Mouse (Mus musculus): ENCODE measurements around the gene Abca13. TPM values are rescaled to one million over a fixed set of nuclear protein-coding genes. Genes with fewer than 3 reads are reported as not detected.
A peak's percentile ranks its signal among the peaks of the same experiment; 100 is the strongest.
"Not testable (repeated sequence)": the region's sequence is repeated elsewhere in the genome, so short reads cannot be mapped to it uniquely, and the experiment has no call there.

The Abca13 gene
- polyA plus RNA-seq, 2 experiments = 0.10 to 0.11 TPM

DNA sequence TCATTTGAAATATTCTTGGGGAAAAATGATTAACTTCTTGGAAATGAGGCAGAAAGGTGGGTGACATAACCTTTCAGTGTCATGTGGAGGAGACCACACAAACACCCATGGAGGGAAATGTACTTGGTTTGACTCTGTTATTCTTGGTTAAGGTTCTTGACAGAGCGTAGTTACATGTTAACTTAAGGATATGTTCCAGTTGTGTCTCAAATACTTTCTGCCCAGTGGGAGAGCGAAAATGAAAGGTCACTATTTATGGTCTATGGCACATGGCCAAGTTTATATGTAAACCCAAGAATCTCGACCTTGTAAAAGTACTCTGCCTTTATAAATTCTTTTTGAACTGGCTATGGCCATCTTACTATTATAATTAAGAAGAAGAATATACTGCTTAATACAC is 31.8 kb upstream of the Abca13 start:
- Histone ChIP-seq H3K4me1 (replicated peaks; ENCODE audit: control insufficient read depth in 2 of 2, insufficient read depth in 2 of 2, low read length in 1 of 2) (no peaks in the 10 kb centered on the region), H3K27me3 (ENCODE audit: control insufficient read depth, insufficient read depth, low read length) (no peaks in the 10 kb centered on the region), H3K36me3 (replicated peaks; ENCODE audit: control insufficient read depth, insufficient read depth, low read depth) (no peaks in the 10 kb centered on the region), H3K4me2 (ENCODE audit: low read depth) (no peak overlapping the region), H3K27ac (no peak overlapping the region), H3K4me3 (ENCODE audit: insufficient read depth in 1 of 2, low read depth in 2 of 2, low read length in 2 of 2) (no peak overlapping the region), H3K9me3 (ENCODE audit: control insufficient read depth, low read length) (no peaks in the 10 kb centered on the region), H3K9ac (replicated peaks) (no peak overlapping the region)
- DNase-seq (ENCODE audit: low read depth in 3 of 3, low spot score in 3 of 3) = no peak
- ATAC-seq (ENCODE audit: insufficient read depth) = no peak
- 50% methylated on average over 3 of the region's 3 CpGs for WGBS (ENCODE audit: insufficient replicate concordance)
- no peak for TF ChIP-seq CTCF (IDR thresholded peaks at IDR 0.05; ENCODE audit: low read depth)
- TF ChIP-seq EP300 (IDR thresholded peaks at IDR 0.05; ENCODE audit: low read depth) = no peak

- no peak for TF ChIP-seq EP300 (IDR thresholded peaks at IDR 0.05; ENCODE audit: low read depth)
- TF ChIP-seq CTCF (IDR thresholded peaks at IDR 0.05; ENCODE audit: low read depth) = no peak
- Histone ChIP-seq H3K9ac (replicated peaks) (no peak overlapping the region), H3K9me3 (ENCODE audit: control insufficient read depth, low read length) (no peaks in the 10 kb centered on the region), H3K4me2 (ENCODE audit: low read depth) (no peak overlapping the region), H3K27me3 (ENCODE audit: control insufficient read depth, insufficient read depth, low read length) (no peaks in the 10 kb centered on the region), H3K27ac (no peak overlapping the region), H3K36me3 (replicated peaks; ENCODE audit: control insufficient read depth, insufficient read depth, low read depth) (no peaks in the 10 kb centered on the region), H3K4me3 (ENCODE audit: insufficient read depth in 1 of 2, low read depth in 2 of 2, low read length in 2 of 2) (no peak overlapping the region), H3K4me1 (replicated peaks; ENCODE audit: control insufficient read depth in 2 of 2, insufficient read depth in 2 of 2, low read length in 1 of 2) (no peaks in the 10 kb centered on the region)
- ATAC-seq (ENCODE audit: insufficient read depth) (no peak), DNase-seq (ENCODE audit: low read depth in 3 of 3, low spot score in 3 of 3) (no peak)
- 81% methylated on average over 2 of the region's 2 CpGs for WGBS (ENCODE audit: insufficient replicate concordance)
Measured at GRCm38 (mm10) chr11:9167331-9167730, 24.4 kb upstream of the Abca13 start.

- ATAC-seq (ENCODE audit: insufficient read depth) (no peak), DNase-seq (ENCODE audit: low read depth in 3 of 3, low spot score in 3 of 3) (no peak)
- 49% methylated on average over 1 of the region's 1 CpGs for WGBS (ENCODE audit: insufficient replicate concordance)
- H3K9me3 ChIP-seq (ENCODE audit: control insufficient read depth, low read length) = no peaks in the 10 kb centered on the region
- no peaks in the 10 kb centered on the region for H3K4me1 ChIP-seq (replicated peaks; ENCODE audit: control insufficient read depth in 2 of 2, insufficient read depth in 2 of 2, low read length in 1 of 2)
- no peak overlapping the region for H3K4me3 ChIP-seq (ENCODE audit: insufficient read depth in 1 of 2, low read depth in 2 of 2, low read length in 2 of 2)
- H3K4me2 ChIP-seq (ENCODE audit: low read depth) = no peak overlapping the region
- H3K27ac ChIP-seq = no peak overlapping the region
- TF ChIP-seq EP300 (IDR thresholded peaks at IDR 0.05; ENCODE audit: low read depth) = no peak
- TF ChIP-seq CTCF (IDR thresholded peaks at IDR 0.05; ENCODE audit: low read depth) = no peak
- H3K27me3 ChIP-seq (ENCODE audit: control insufficient read depth, insufficient read depth, low read length) = no peaks in the 10 kb centered on the region
- no peak overlapping the region for H3K9ac ChIP-seq (replicated peaks)
- H3K36me3 ChIP-seq (replicated peaks; ENCODE audit: control insufficient read depth, insufficient read depth, low read depth) = no peaks in the 10 kb centered on the region
Measured at GRCm38 (mm10) chr11:9181477-9181876, 10.3 kb upstream of the Abca13 start.

GRCm38 (mm10) chr11:9189471-9189870 is 2.3 kb upstream of the Abca13 start:
- ATAC-seq (ENCODE audit: insufficient read depth); H3K27me3 ChIP-seq (ENCODE audit: control insufficient read depth, insufficient read depth, low read length); DNase-seq (ENCODE audit: low read depth in 3 of 3, low spot score in 3 of 3): not testable (repeated sequence)

DNA sequence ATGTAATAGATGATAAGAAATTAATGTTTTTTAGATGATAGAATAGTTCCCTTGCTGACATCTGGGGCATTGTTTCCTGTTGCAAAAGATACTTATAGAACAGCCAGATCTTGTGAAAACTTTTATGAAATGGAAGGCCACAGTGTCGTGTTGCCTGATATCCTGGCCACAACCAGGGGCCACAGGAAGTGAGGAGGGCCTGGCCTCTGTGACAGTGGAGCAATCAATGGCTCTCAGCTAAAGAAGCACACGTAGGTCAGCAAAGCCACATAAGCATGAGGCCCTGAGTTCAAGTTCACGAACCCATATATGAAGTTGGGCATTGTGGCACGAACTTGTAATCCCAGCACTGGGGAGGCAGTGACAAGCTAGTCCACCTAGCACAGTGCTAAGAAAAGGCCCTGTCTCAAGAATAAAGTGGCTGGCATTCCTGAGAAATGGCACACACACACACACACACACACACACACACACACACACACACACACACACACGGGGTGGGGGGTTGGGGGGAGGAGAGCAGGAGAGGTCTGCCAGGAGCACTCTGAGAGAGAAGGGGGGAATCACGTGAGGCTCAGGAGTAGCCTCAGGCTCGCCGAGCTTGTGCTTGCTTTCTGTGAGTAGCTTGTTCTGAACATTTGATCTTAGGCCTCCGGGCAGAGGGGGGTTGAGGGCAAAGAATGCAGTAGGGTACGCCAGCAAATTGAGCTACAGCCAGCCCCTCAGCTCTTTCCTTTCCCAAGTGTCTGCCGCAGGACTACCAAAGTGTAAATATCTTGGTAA is 779 bp upstream of the Abca13 start:
- DNase-seq (ENCODE audit: low read depth in 3 of 3, low spot score in 3 of 3) (peak in 1 of 3 experiments; percentile 14), ATAC-seq (ENCODE audit: insufficient read depth) (no peak)
- H3K9ac ChIP-seq (replicated peaks) = no peak overlapping the region
- no peak overlapping the region for H3K4me3 ChIP-seq (ENCODE audit: insufficient read depth in 1 of 2, low read depth in 2 of 2, low read length in 2 of 2)
- no peaks in the 10 kb centered on the region for H3K27me3 ChIP-seq (ENCODE audit: control insufficient read depth, insufficient read depth, low read length)
- no peaks in the 10 kb centered on the region for H3K9me3 ChIP-seq (ENCODE audit: control insufficient read depth, low read length)
- no peak for TF ChIP-seq EP300 (IDR thresholded peaks at IDR 0.05; ENCODE audit: low read depth)
- no peak for TF ChIP-seq CTCF (IDR thresholded peaks at IDR 0.05; ENCODE audit: low read depth)
- no peaks in the 10 kb centered on the region for H3K36me3 ChIP-seq (replicated peaks; ENCODE audit: control insufficient read depth, insufficient read depth, low read depth)
- no peaks in the 10 kb centered on the region for H3K4me1 ChIP-seq (replicated peaks; ENCODE audit: control insufficient read depth in 2 of 2, insufficient read depth in 2 of 2, low read length in 1 of 2)
- H3K4me2 ChIP-seq (ENCODE audit: low read depth) = no peak overlapping the region
- 46% methylated on average over 11 of the region's 11 CpGs for WGBS (ENCODE audit: insufficient replicate concordance)
- H3K27ac ChIP-seq = no peak overlapping the region

More at GRCm38 (mm10) chr11:9189471-9189870, 2.3 kb upstream of the Abca13 start:
- H3K36me3 ChIP-seq (replicated peaks; ENCODE audit: control insufficient read depth, insufficient read depth, low read depth); H3K4me1 ChIP-seq (replicated peaks; ENCODE audit: control insufficient read depth in 2 of 2, insufficient read depth in 2 of 2, low read length in 1 of 2); H3K9me3 ChIP-seq (ENCODE audit: control insufficient read depth, low read length); H3K27ac ChIP-seq; H3K4me3 ChIP-seq (ENCODE audit: insufficient read depth in 1 of 2, low read depth in 2 of 2, low read length in 2 of 2); H3K4me2 ChIP-seq (ENCODE audit: low read depth); H3K9ac ChIP-seq (replicated peaks): not testable (repeated sequence)

Measured in liver, embryonic 14.5 days (tissue).